Mouse (Mus musculus): Measurements from ENCODE around the gene Map6. TPM values are rescaled to one million over a fixed set of nuclear protein-coding genes. Genes with fewer than 3 reads are reported as not detected.
A peak's percentile ranks its signal among the peaks of the same experiment; 100 is the strongest.
"Not testable (repeated sequence)": the region's sequence is repeated elsewhere in the genome, so short reads cannot be mapped to it uniquely, and the experiment has no call there.

Map6 gene
- polyA plus RNA-seq, 1 experiment from 2014 or later: 4.7 TPM

- peak overlapping the region; percentile 98 for H3K27ac ChIP-seq (replicated peaks; ENCODE audit: low read depth, low read length)
- ATAC-seq (ENCODE audit: insufficient number of reproducible peaks, low FRiP score, low TSS enrichment, low read depth) (no peak), DNase-seq (ENCODE audit: low spot score) (no peak)
- 0 out of 2 replicates have a peak overlapping the region, but pooled peaks have one; percentile 17 for H3K9ac ChIP-seq (ENCODE audit: low read length)
- no peaks in the 10 kb centered on the region for H3K27me3 ChIP-seq (ENCODE audit: control insufficient read depth, insufficient read depth, low read length)
- peaks cover 41% of the 10 kb centered on the region for H3K4me1 ChIP-seq (ENCODE audit: control insufficient read depth, insufficient read depth, low read length)
- H3K36me3 ChIP-seq (ENCODE audit: control insufficient read depth, insufficient read depth, low read length): no peaks in the 10 kb centered on the region
- no peaks in the 10 kb centered on the region for H3K9me3 ChIP-seq (ENCODE audit: control insufficient read depth, low read length)
- 0 out of 2 replicates have a peak overlapping the region, but pooled peaks have one; percentile 10 for H3K4me2 ChIP-seq (ENCODE audit: low read depth, severe bottlenecking)
- no peak overlapping the region for H3K4me3 ChIP-seq (ENCODE audit: low read depth, low read length)
- 76% methylated on average over 7 of the region's 7 CpGs for WGBS
Measured at GRCm38 (mm10) chr7:99357201-99357600, 90.0 kb downstream of the Map6 start.

GRCm38 (mm10) chr7:99358371-99358770 is 91.1 kb downstream of the Map6 start:
- Histone ChIP-seq H3K4me1 (ENCODE audit: control insufficient read depth, insufficient read depth, low read length) (peaks cover 41% of the 10 kb centered on the region), H3K27ac (replicated peaks; ENCODE audit: low read depth, low read length) (no peak overlapping the region), H3K9me3 (ENCODE audit: control insufficient read depth, low read length) (no peaks in the 10 kb centered on the region), H3K9ac (ENCODE audit: low read length) (no peak overlapping the region), H3K27me3 (ENCODE audit: control insufficient read depth, insufficient read depth, low read length) (no peaks in the 10 kb centered on the region), H3K4me3 (ENCODE audit: low read depth, low read length) (no peak overlapping the region), H3K4me2 (ENCODE audit: low read depth, severe bottlenecking) (no peak overlapping the region; the same call in 1 of the 2 replicates), H3K36me3 (ENCODE audit: control insufficient read depth, insufficient read depth, low read length) (no peaks in the 10 kb centered on the region)
- no peak for ATAC-seq (ENCODE audit: insufficient number of reproducible peaks, low FRiP score, low TSS enrichment, low read depth)
- no peak for DNase-seq (ENCODE audit: low spot score)
- WGBS: 92% methylated on average over 8 of the region's 8 CpGs

GRCm38 (mm10) chr7:99360021-99360802 is 93.0 kb downstream of the Map6 start:
- no peak overlapping the region for H3K4me3 ChIP-seq (ENCODE audit: low read depth, low read length)
- WGBS: 3% methylated on average over 10 of the region's 10 CpGs
- H3K9me3 ChIP-seq (ENCODE audit: control insufficient read depth, low read length): no peaks in the 10 kb centered on the region
- DNase-seq (ENCODE audit: low spot score): peak; percentile 94
- ATAC-seq (ENCODE audit: insufficient number of reproducible peaks, low FRiP score, low TSS enrichment, low read depth): peak; percentile 98
- H3K27ac ChIP-seq (replicated peaks; ENCODE audit: low read depth, low read length): peak overlapping the region; percentile 91
- H3K27me3 ChIP-seq (ENCODE audit: control insufficient read depth, insufficient read depth, low read length): no peaks in the 10 kb centered on the region
- 0 out of 2 replicates have a peak overlapping the region, but pooled peaks have one; percentile 11 for H3K4me2 ChIP-seq (ENCODE audit: low read depth, severe bottlenecking)
- no peaks in the 10 kb centered on the region for H3K36me3 ChIP-seq (ENCODE audit: control insufficient read depth, insufficient read depth, low read length)
- H3K4me1 ChIP-seq (ENCODE audit: control insufficient read depth, insufficient read depth, low read length): peaks cover 37% of the 10 kb centered on the region
- peak overlapping the region; percentile 60 for H3K9ac ChIP-seq (ENCODE audit: low read length)

GRCm38 (mm10) chr7:99360803-99361414 is 93.7 kb downstream of the Map6 start:
- DNase-seq (ENCODE audit: low spot score) (peak; percentile 55), ATAC-seq (ENCODE audit: insufficient number of reproducible peaks, low FRiP score, low TSS enrichment, low read depth) (no peak)
- H3K27ac ChIP-seq (replicated peaks; ENCODE audit: low read depth, low read length): peak overlapping the region; percentile 91
- 0 out of 2 replicates have a peak overlapping the region, but pooled peaks have one; percentile 11 for H3K4me2 ChIP-seq (ENCODE audit: low read depth, severe bottlenecking)
- H3K36me3 ChIP-seq (ENCODE audit: control insufficient read depth, insufficient read depth, low read length): no peaks in the 10 kb centered on the region
- peaks cover 32% of the 10 kb centered on the region for H3K4me1 ChIP-seq (ENCODE audit: control insufficient read depth, insufficient read depth, low read length)
- H3K9ac ChIP-seq (ENCODE audit: low read length): peak overlapping the region; percentile 60; the same call in 1 of the 2 replicates
- H3K4me3 ChIP-seq (ENCODE audit: low read depth, low read length): no peak overlapping the region
- no peaks in the 10 kb centered on the region for H3K27me3 ChIP-seq (ENCODE audit: control insufficient read depth, insufficient read depth, low read length)
- 7% methylated on average over 8 of the region's 8 CpGs for WGBS
- H3K9me3 ChIP-seq (ENCODE audit: control insufficient read depth, low read length): no peaks in the 10 kb centered on the region

- Histone ChIP-seq H3K36me3 (ENCODE audit: control insufficient read depth, insufficient read depth, low read length) (no peaks in the 10 kb centered on the region), H3K27ac (replicated peaks; ENCODE audit: low read depth, low read length) (no peak overlapping the region), H3K4me2 (ENCODE audit: low read depth, severe bottlenecking) (no peak overlapping the region), H3K4me1 (ENCODE audit: control insufficient read depth, insufficient read depth, low read length) (peaks cover 20% of the 10 kb centered on the region), H3K9me3 (ENCODE audit: control insufficient read depth, low read length) (no peaks in the 10 kb centered on the region), H3K4me3 (ENCODE audit: low read depth, low read length) (no peak overlapping the region), H3K9ac (ENCODE audit: low read length) (no peak overlapping the region), H3K27me3 (ENCODE audit: control insufficient read depth, insufficient read depth, low read length) (no peaks in the 10 kb centered on the region)
- ATAC-seq (ENCODE audit: insufficient number of reproducible peaks, low FRiP score, low TSS enrichment, low read depth) (no peak), DNase-seq (ENCODE audit: low spot score) (no peak)
- 90% methylated on average over 2 of the region's 2 CpGs for WGBS
Measured at GRCm38 (mm10) chr7:99362137-99362536, 94.9 kb downstream of the Map6 start.

- peak; percentile 83 for DNase-seq (ENCODE audit: low spot score)
- ATAC-seq (ENCODE audit: insufficient number of reproducible peaks, low FRiP score, low TSS enrichment, low read depth): 0 out of 2 replicates have a peak, but pooled peaks have one; percentile 8
- H3K9me3 ChIP-seq (ENCODE audit: control insufficient read depth, low read length): no peaks in the 10 kb centered on the region
- no peak overlapping the region for H3K4me2 ChIP-seq (ENCODE audit: low read depth, severe bottlenecking)
- no peak overlapping the region for H3K27ac ChIP-seq (replicated peaks; ENCODE audit: low read depth, low read length)
- peaks cover 11% of the 10 kb centered on the region for H3K4me1 ChIP-seq (ENCODE audit: control insufficient read depth, insufficient read depth, low read length)
- H3K27me3 ChIP-seq (ENCODE audit: control insufficient read depth, insufficient read depth, low read length): no peaks in the 10 kb centered on the region
- no peak overlapping the region for H3K9ac ChIP-seq (ENCODE audit: low read length)
- H3K36me3 ChIP-seq (ENCODE audit: control insufficient read depth, insufficient read depth, low read length): no peaks in the 10 kb centered on the region
- H3K4me3 ChIP-seq (ENCODE audit: low read depth, low read length): no peak overlapping the region
- WGBS: 3% methylated on average over 5 of the region's 5 CpGs
Measured at GRCm38 (mm10) chr7:99365069-99365468, 97.8 kb downstream of the Map6 start.

- no peak overlapping the region for H3K27ac ChIP-seq (replicated peaks; ENCODE audit: low read depth, low read length)
- ATAC-seq (ENCODE audit: insufficient number of reproducible peaks, low FRiP score, low TSS enrichment, low read depth): no peak
Measured at GRCm38 (mm10) chr7:99366716-99367115, 99.5 kb downstream of the Map6 start.

GRCm38 (mm10) chr7:99374325-99374724 is 107.1 kb downstream of the Map6 start:
- DNase-seq (ENCODE audit: low spot score); H3K36me3 ChIP-seq (ENCODE audit: control insufficient read depth, insufficient read depth, low read length); H3K4me1 ChIP-seq (ENCODE audit: control insufficient read depth, insufficient read depth, low read length); H3K4me3 ChIP-seq (ENCODE audit: low read depth, low read length); H3K9me3 ChIP-seq (ENCODE audit: control insufficient read depth, low read length); H3K27me3 ChIP-seq (ENCODE audit: control insufficient read depth, insufficient read depth, low read length); H3K4me2 ChIP-seq (ENCODE audit: low read depth, severe bottlenecking); H3K27ac ChIP-seq (replicated peaks; ENCODE audit: low read depth, low read length); ATAC-seq (ENCODE audit: insufficient number of reproducible peaks, low FRiP score, low TSS enrichment, low read depth); H3K9ac ChIP-seq (ENCODE audit: low read length): not testable (repeated sequence)
- WGBS: 67% methylated on average over 3 of the region's 3 CpGs

More at GRCm38 (mm10) chr7:99366716-99367115, 99.5 kb downstream of the Map6 start:
- DNase-seq (ENCODE audit: low spot score): no peak
- Histone ChIP-seq H3K4me3 (ENCODE audit: low read depth, low read length) (no peak overlapping the region), H3K4me1 (ENCODE audit: control insufficient read depth, insufficient read depth, low read length) (0 out of 2 replicates have a peak, but pooled peaks cover 2% of the 10 kb centered on the region), H3K4me2 (ENCODE audit: low read depth, severe bottlenecking) (no peak overlapping the region), H3K9me3 (ENCODE audit: control insufficient read depth, low read length) (no peaks in the 10 kb centered on the region), H3K36me3 (ENCODE audit: control insufficient read depth, insufficient read depth, low read length) (no peaks in the 10 kb centered on the region), H3K9ac (ENCODE audit: low read length) (no peak overlapping the region), H3K27me3 (ENCODE audit: control insufficient read depth, insufficient read depth, low read length) (no peaks in the 10 kb centered on the region)
- 55% methylated on average over 6 of the region's 6 CpGs for WGBS
